Comparison of ENCODE assay signal across 15 mouse cellular contexts in the genomic region with DNA sequence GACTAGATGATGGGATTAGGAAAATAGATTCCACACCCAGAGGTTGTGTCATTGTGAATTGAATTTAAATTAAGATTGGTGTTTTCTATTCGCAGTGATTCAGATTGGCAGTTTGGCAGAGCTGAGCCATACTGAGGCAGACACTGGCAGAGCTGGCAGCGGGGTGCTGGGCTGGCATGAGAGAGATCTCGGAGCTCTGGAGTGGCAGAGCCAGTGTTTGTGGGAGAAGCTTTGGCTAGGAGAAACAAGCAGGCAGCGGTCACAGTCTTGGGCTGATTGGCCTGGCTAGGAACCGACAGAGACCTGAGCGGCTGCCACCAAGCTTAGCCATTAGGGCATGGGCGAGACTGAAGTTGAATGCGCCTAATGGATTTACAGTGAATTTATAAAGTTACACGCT.
"Had no signal": no experiment of that assay in that cellular context is flagged by ENCODE, and none has a peak within 500 bp of the region (broad histone marks: within the 10 kb centered on the region; RNA-seq: fewer than 3 reads in every experiment).

No protein-coding gene starts in this region.

- H3K9me3 ChIP-seq: limb, embryonic 15.5 days; liver, embryonic 12.5 days; midbrain, embryonic 10.5 days; neural tube, embryonic 13.5 days had no signal

- DNase-seq: kidney, adult 8-10 months; kidney, postnatal 36 days; lung, embryonic 14.5 days; lung, postnatal 10 days; lung, postnatal 4 days; midbrain, embryonic 14.5 days; retina, postnatal 1 day; spleen, adult 18-20 months; thymus, adult 18-20 months; thymus, postnatal 25 days had no signal

- H3K4me2 ChIP-seq: limb, embryonic 15.5 days; liver, embryonic 12.5 days; lung, embryonic 14.5 days; neural tube, embryonic 13.5 days had no signal

- H3K4me3 ChIP-seq: limb, embryonic 15.5 days; liver, embryonic 12.5 days; midbrain, embryonic 10.5 days; neural tube, embryonic 13.5 days had no signal

- H3K9ac ChIP-seq: limb, embryonic 15.5 days; liver, embryonic 12.5 days; lung, embryonic 14.5 days; neural tube, embryonic 13.5 days had no signal

- H3K27me3 ChIP-seq: limb, embryonic 15.5 days; liver, embryonic 12.5 days; neural tube, embryonic 13.5 days had no signal

- ATAC-seq: liver, embryonic 12.5 days had no signal

- H3K36me3 ChIP-seq: limb, embryonic 15.5 days; liver, embryonic 12.5 days; midbrain, embryonic 10.5 days; neural tube, embryonic 13.5 days had no signal

- H3K4me1 ChIP-seq: limb, embryonic 15.5 days; liver, embryonic 12.5 days; midbrain, embryonic 10.5 days; neural tube, embryonic 13.5 days had no signal

- H3K27ac ChIP-seq: kidney, postnatal 0 days; limb, embryonic 15.5 days; liver, embryonic 12.5 days; midbrain, embryonic 10.5 days; neural tube, embryonic 13.5 days had no signal
